Mouse (Mus musculus): ENCODE results near the gene Traf2.
A peak's percentile ranks its signal among the peaks of the same experiment; 100 is the strongest.
"Not testable (repeated sequence)": the region's sequence is repeated elsewhere in the genome, so short reads cannot be mapped to it uniquely, and the experiment has no call there.

Gene Traf2

DNA sequence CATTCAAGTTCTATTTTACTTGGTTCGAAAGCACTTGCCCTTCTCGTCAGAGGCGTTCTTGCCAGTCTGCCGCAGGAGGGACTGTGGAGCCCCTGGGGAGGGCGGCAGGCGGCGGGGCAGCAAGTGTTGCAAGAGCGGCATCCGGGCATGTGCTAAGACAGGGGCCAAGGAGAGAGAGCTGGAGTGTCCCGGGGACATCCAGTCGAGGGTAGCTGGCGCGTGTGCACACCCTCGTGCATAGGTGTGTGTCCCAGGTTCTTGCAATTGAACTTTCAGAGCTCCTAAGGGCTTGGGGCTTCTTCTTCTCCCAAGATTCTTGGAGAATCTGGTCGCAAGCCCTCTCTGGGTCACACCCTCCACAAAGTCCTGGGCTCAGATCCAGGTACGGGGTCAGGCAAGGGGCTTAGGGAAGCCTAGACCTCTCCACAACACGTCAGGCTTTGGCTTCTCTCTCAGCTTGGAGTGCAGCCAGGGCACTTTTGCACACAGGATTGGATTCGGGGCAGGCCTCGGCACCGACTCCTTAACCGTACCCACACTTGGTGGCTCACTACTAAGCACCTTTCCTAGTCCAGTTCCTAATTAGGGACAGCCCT lies 28.8 kb upstream of the Traf2 start:
- no peak for DNase-seq (ENCODE audit: low read depth, low spot score)

DNA sequence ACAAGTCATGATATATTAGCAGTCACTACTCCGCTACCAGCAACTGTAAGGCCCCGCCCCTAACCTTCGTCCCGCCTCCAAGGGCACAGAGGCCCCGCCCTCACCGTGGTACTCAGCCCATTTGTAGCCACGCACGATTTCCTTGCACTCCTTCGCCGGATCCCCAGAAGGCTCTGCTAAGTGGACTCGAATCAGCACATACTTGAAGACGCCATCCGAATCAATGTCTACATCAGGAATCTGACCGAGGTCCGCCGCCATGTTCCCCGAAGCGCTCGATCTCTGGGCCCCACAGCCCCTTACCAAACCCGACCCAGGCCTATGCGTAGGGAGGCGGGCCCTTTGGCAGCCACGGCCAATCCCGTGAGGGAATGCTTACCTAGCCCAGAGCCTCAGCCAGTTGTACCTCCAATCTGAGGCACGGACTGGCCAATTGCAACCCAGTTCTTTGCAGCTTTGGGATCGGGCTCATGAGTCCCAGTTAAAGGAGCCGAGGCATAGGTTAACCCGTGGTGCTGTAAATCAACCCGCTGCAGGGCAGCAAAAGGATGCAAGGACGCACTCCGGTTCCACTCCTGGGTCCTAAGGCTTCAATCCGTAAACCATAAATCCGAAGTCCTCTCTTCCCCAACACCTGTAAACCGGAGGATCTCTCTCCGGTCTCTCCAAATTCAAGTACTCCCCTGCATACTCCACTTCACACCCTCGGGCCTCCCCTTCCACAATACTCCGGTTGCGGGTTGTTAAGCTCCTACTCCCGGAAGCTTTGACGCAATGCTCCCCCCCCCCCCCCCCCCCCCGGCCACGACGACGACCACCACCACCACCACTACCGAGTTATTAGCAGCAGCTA lies 28.1 kb upstream of the Traf2 start, which contains the start of the genes Mamdc4 and Phpt1:
Mamdc4 (minus strand) TSS at position 267 of the 853 bp plus-strand sequence.
Phpt1 (minus strand) TSS at position 646 of the 853 bp plus-strand sequence.
- DNase-seq (ENCODE audit: low read depth, low spot score) = peak; percentile 98

DNA sequence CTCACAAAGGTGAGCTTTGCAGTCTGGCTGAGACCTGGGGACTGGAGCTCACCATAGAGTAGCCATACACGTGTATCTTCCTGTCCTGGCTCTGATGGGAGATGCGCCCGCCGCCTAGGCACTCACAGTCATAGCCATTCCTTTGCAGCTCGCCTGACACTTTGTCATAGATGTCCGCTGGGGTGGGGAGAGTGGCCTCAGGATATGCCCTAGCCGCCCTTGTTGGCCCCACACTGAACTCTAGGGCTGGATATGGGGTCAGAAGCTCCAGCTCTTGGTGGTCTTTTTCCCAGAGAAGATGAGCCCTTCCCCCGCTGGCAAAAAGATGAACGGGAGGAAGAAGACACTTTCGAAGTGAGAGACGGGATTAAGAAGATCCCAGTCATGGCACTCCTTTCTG lies 27.4 kb upstream of the Traf2 start:
- no peak for DNase-seq (ENCODE audit: low read depth, low spot score)

DNA sequence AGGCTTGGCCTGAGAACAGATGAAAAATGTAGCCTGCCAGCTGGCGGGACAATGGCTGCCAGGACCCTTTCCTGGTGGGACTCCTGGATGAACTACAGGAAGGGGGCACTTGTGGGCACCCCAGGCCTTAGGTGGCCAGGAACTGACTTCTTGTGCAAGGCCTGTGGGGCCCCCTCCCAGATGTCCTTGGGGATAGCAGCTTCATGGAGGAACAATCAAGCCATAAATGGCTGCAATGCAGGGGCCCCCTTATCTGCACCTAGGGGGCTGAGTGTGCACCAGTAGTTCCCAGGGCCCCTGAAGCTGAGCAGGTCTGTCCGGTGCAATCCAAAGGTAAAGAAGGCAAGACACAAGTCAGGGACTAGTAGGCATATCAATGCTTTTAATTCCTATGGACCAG lies 26.3 kb upstream of the Traf2 start:
- no peak for DNase-seq (ENCODE audit: low read depth, low spot score)

DNA sequence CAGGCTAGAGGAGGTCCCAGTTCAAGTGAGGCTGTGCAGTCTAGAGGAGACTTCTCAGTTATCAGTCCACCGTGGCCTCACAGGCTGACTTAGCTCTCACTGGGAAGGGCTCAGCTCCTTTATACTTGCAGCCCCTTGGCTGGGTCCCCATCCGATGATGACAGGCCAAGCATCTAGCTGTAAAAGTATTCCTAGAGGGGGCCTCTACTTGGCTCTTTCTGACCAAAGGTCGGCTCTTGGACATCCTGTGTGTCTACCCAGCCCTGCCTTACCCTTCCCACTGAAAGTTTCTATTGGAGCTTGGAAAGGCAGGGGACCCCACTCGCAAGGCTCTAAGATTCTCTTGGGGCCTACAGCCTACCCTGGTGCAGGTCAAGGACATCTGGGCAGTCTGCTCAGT lies 24.5 kb upstream of the Traf2 start:
- no peak for DNase-seq (ENCODE audit: low read depth, low spot score)

DNA sequence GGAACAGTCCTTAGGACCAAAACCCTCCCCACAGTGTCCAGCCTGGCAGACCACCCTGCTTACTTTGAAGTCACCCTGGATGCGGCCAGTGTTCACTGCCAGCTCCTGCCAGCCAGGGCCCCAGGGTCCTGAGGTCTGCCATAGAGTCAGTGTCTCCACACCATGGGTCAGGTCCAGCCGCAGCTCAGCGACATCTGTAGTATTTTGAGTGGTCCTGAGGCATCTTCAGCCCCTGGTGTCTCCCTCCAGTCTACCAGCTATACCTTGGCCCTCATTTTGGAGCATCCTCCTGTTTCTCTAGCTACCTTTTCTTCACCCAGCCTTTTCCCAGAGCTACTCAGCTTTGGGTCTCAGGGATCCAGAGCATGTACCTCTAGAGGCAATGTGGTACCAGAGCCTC lies 22.6 kb upstream of the Traf2 start:
- no peak for DNase-seq (ENCODE audit: low read depth, low spot score)

DNA sequence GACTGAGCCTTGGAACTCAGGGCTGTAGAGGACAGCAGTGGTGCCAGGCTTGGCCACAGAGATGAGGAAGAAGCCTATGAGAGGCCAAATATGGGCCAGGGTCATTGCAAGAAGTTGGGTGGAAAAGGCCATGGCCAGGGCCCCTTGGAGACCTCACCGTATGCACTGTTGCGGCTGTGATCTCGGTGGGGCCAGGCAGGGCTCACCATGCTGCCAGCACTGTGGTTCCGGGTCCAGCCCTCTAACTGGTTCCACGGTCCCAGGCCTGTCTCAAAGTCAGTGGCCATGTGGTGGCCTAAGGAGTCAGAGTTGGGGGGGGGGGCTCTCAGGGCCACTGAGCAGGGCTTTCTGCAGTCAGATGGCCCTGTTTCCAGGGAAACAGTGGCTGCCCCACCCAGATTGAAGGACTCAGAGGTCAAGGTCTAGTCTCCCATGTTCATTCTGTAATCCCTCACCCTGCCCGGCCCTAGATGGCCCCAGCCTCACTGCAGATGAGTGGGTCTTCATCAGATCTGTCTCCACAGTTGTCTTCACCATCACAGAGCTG lies 21.8 kb upstream of the Traf2 start:
- DNase-seq (ENCODE audit: low read depth, low spot score) = no peak

DNA sequence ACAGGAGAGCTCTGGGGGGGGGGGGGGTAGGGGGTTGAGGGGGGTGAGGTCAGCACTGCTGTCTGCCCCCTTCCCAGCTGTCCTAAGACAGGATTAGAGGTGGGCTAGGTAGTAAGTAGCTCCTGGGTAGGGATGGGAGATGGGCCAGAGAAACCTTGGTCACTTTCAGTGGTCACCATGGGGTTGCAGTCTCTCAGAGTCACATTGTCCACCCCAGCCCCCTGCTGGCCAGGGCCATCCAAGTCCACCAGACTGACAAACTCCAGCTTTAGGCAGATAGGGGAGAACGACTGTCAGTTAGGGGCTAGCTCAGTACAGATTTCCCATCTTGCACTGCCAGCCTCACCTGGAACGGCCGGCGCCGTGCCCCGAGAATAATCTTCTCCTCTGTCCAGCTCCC lies 19.8 kb upstream of the Traf2 start:
- no peak for DNase-seq (ENCODE audit: low read depth, low spot score)

DNA sequence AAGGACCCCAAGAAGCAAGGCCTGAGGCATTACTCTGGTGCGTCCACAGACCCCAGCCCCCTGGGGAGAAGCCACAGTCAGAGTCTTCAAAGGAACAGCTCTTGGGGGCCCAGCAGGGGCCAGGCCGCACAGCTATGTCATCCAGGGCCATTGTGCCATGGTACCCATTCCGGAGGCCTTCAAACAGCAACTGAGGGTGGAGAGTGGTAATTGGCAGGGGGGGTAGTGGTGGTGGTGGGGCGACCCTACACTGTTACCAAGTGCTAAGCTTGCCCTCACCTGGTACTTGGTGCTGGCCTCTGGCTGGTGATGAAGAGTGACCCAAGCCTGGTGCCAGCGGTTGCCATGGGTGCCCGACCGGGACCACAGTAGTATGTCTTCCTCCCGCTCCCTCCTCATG lies 19.0 kb upstream of the Traf2 start:
- no peak for DNase-seq (ENCODE audit: low read depth, low spot score)

DNA sequence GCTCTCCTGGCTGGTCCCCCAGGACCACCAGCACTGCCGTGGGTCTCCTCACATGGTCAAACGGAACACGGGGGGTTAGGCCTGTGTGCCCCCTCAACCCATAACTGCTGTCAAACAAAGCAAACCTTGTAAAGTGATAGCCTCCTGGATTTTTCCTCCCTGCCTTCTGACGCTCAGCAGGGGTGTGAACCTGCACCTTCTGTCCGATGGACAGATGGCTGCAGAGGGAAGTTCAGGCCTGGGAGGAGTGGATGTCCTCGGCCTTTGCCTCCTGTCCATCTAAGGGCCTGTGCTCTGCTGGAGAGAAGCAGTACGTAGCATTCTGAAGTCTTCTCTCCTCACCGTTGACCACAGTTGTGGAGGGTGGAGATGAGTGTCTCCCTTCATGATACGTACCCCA lies 15.2 kb upstream of the Traf2 start:
- DNase-seq (ENCODE audit: low read depth, low spot score) = no peak

DNA sequence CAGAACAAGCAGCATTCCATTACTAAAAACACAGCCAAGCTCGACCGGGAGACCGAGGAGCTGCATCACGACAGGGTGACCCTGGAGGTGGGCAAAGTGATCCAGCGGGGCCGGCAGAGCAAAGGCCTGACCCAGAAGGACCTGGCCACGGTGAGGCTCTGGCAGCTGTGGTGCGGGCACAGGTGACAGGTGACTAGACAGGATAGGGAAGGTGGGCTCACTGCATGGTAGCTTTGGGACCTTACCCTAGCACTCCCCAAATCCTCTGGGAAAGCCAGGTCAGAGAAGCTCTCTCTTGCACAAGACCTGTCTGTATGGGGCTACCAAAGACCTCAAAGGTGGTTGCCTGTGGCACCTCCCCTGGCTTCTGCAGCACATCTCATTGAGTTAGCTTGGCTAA lies 13.8 kb upstream of the Traf2 start:
- no peak for DNase-seq (ENCODE audit: low read depth, low spot score)

DNA sequence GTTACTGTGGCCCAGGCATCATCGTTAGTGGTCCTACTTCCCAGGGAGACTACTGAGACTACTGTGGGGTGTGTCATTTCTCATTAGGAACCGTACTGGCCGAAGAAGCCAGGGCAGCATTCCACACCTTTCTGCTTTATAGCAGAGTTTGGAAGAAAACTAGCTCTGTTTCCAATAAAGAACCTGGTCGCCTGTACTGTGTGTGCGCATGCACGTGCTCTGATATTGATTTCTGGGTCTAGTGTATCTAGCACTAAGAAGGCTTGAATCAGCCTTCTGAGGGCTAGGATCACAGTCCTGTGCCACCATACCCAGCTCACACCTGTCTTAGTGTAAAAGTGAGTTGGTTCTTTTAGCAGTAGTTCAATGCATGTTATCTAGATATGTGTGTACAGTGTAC lies 12.0 kb upstream of the Traf2 start:
- DNase-seq (ENCODE audit: low read depth, low spot score) = no peak

DNA sequence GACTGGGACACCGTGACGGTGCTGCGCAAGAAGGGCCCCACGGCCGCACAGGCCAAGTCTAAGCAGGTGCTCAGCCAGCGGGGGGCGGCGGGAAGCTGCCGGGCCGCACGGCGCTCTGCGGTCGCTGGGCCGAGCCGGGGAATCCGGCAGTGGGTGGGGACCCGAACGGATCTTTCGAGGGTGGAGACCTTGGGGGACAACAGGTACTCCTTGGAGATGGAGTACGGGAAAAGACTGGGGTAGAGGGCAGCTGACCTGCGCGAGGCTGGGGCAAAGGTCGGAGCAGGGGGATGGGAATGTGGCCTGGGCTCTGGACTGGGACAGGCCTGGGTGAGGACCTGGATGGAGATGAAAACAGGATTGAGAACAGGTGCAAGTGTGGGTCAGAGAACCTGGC lies 11.2 kb upstream of the Traf2 start:
- DNase-seq (ENCODE audit: low read depth, low spot score) = no peak

DNA sequence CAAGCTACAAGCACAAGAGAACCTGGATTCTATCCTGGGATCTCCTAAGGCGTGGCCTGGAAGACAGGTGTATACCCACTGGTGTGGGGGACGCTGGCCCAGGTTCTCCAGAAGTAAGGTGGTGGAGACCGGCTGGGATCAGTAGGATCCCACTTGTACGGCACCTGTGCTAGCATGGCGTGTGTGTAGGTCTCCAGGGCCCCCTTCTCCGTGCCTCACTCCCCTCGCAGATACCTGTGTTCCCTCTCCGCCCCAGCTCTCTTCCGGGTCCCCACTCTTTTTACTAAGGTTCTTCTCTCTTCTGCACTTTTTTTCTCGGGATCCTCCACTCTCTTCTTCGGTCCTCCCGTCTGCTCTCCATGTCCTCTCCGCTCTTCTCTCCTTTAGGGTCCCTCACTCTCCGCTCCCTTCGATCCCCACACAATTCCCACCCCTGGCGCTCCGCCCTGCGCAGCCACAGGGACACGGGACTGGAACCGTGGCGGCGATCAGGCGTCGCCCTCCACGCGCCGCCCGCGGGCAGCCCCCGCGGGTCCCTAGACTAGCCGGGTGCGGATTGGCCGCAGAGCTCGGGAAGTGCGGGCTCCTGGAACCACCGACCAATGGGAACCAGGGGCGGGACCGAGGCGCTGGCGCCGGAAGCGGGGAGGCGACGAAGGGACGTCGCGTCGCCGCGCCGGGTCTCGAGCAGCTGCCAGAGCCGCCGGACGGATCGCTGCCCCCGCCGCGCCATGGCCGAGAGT lies 10.7 kb upstream of the Traf2 start, which contains the start of gene Edf1:
Edf1 (plus strand) TSS at position 627 of the 743 bp plus-strand sequence.
- DNase-seq (ENCODE audit: low read depth, low spot score) = peak; percentile 90

DNA sequence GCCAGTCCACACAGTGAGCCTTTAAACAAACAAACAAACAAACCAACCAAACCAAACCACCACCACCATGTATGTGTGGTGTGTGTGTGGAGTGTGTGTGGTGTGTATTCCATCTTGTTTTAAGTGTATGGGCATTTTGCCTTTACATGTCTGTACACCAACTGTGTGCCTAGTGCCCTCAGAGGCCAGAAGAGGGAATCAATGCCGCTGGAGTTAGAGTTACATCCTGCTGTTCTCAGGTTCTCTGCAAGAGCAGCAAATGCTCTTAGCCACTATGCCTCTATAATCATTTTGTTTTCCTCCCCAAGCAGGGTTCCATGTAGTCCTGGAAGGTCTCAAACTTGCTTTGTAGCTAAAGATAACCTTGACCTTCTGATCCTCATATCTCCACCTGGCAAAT lies 9.6 kb upstream of the Traf2 start:
- DNase-seq (ENCODE audit: low read depth, low spot score) = no peak

DNA sequence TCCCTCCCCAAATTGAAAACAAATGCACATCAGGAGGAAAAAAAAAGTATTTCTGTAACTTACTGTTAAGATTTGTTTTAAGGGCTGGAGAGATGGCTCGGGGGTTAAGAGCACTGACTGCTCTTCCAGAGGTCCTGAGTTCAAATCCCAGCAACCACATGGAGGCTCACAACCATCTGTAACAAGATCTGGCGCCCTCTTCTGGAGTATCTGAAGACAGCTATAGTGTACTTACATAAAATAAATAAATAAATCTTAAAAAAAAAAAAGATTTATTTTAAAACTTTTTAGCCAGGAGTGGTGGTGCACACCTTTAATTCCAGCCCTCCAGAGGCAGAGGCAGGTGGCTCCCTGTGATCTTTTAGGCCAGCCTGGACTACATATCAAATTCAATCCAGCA lies 8.7 kb upstream of the Traf2 start:
- DNase-seq (ENCODE audit: low read depth, low spot score) = not testable (repeated sequence)

DNA sequence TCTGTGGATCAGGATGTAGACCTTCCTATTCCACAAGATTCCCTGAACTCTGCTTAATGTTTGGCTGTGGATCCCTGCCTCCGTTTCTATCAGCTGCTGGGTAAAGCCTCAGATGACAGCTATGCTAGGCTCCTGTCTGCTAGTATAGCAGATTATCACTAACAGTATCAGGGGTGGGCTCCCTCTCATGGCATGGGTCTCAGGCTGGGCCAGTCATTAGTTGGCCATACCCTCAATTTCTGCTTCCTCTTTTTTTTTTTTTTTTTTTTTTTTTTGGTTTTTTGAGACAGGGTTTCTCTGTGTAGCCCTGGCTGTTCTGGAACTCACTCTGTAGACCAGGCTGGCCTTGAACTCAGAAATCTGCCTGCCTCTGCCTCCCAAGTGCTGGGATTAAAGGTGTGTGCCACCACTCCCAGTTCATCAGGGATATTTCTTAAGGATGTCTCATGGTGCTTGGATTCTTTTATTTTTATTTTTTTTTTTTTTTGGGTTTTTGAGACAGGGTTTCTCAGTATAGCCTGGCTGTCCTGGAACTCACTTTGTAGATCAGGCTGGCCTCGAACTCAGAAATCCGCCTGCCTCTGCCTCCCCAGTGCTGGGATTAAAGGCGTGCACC lies 6.5 kb upstream of the Traf2 start:
- not testable (repeated sequence) for DNase-seq (ENCODE audit: low read depth, low spot score)

DNA sequence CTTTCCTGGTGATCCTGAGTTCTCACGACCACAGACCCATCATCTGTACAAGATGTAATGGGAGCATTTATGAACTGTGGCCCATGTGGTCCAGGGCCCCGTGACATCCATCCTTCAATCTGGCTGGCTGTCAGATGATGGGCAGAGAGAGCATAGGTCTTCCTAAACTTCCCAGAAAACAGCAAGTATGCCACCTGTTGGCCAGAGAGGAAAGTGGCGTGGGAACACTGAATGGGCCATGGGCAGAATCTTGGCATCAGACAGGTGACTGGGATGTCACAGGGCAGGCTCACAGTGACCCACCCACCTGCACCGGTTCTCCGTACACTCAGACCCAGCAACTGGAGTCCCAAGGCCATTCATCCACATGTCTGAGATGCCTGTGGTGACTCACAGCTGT lies 4.4 kb upstream of the Traf2 start:
- DNase-seq (ENCODE audit: low read depth, low spot score) = no peak

DNA sequence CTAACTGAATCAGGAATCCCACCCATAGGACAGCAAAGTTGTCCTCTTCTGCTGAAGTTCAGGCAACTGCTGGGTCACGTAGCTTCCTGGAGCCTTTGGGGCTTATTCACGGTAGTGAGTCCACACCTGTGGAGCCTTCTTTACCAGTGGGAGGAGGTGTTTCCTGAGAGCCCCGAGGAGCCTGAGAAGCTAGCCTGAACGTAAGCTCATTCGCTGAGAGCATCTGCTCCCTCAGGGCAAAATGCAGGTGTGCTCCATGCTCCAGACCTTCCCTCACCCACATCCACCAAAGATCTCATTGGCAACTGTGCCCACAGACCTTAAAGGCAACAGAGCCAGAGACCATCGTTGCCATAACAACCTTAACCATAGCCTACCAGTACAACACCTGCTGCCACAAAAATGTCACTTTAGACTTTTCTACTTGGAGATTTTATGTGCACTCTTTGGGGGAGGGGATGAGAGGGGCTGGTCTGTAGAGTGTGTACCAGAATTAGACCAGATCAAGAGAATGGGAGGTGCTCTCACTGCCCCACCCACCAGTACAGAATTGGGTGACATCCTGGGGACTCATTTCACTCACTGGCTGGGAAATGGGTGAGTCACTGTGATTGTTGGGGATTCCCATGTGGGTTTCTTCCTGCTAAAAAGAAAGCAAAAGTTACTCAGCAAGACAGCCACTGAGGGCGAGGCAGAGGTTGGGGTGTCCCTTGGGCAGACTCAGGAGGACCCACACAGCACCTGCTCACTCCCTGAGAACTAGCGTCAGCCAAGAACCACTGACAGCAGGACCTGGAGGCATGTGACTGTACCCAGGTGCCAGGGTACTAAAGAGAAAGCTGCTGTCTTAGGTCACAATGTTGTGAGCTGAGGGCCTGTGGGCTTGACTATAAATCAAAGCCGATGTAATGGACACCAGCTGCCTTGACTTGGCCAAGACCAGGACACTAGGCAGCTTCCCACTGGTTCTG lies 2.6 kb upstream of the Traf2 start:
- no peak for DNase-seq (ENCODE audit: low read depth, low spot score)

DNA sequence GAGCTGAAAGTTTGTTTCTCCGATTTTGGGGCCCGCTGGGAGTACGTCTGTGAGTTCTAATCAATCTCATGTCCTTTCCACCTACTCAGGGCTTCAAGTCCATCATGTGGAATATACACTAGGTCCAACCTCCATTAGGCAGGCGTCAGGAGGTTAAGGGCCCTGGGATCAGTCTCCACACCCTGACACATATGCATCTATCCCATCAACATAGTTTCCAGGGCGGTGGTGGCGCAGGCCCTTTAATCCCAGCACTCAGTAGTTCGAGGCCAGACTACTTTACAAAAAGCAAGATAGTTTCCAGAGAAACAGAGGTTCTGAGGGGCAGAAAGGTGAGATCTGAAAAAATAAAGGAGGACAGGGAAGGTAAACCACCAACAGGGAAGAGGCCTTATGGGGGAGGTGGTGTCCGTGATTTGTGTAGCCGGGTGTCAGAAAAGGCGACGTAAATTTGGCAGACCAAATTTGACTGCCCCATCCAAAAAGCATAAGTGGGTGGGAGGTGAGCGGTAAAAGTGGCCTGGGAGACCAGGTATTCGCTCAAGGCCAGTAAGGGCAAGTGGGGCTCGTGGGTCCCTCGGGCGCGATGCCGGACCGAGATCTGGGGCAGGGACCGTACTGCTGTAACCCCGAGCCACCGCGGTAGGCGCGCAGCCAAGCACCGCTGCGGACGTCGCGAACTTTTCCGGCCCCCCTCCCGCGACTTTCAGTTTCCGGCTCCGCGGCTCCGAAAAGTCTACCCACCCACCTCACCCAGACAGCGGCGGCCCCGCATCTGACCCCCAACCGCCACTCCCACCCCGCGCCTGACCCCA lies 537 bp downstream of the Traf2 start:
- no peak for DNase-seq (ENCODE audit: low read depth, low spot score)
